Mouse (Mus musculus): ENCODE measurements around the gene Clasp2.
"Not testable (repeated sequence)": the region's sequence is repeated elsewhere in the genome, so short reads cannot be mapped to it uniquely, and the experiment has no call there.

Clasp2 gene

GRCm38 (mm10) chr9:113815836-113816235 lies 74.6 kb downstream of the Clasp2 start:
- DNase-seq (ENCODE audit: low spot score in 2 of 2) = no peak

- no peak for DNase-seq (ENCODE audit: low spot score in 2 of 2)
These were observed 80.9 kb downstream of the Clasp2 start for GRCm38 (mm10) chr9:113822150-113822549.

DNA sequence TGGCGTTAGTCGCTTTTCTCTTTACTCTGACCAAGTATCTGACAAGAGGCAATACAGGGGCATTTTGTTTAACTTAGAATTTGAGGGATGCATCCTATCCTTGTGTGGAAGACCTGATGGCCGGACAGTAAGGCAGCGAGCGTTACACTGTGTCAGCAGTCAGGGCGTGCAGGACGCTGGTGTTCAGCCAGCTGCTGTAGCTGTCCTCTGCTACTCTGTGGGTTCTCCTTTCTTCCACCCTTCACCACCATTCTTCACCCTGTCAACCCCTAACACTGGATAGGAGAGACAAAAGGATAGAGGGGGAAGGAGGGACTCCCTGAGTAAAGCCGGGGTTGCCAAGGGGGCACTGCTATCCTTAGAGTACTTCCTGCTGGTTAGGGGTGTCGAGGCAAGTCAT lies 87.4 kb downstream of the Clasp2 start:
- DNase-seq (ENCODE audit: low spot score in 2 of 2) = no peak

- DNase-seq (ENCODE audit: low spot score in 2 of 2) = no peak
These were observed 88.9 kb downstream of the Clasp2 start for GRCm38 (mm10) chr9:113830219-113830618.

- DNase-seq (ENCODE audit: low spot score in 2 of 2) = no peak
These were observed 92.2 kb downstream of the Clasp2 start for GRCm38 (mm10) chr9:113833481-113833880.

GRCm38 (mm10) chr9:113837001-113837400 lies 95.7 kb downstream of the Clasp2 start:
- DNase-seq (ENCODE audit: low spot score in 2 of 2) = no peak

DNA sequence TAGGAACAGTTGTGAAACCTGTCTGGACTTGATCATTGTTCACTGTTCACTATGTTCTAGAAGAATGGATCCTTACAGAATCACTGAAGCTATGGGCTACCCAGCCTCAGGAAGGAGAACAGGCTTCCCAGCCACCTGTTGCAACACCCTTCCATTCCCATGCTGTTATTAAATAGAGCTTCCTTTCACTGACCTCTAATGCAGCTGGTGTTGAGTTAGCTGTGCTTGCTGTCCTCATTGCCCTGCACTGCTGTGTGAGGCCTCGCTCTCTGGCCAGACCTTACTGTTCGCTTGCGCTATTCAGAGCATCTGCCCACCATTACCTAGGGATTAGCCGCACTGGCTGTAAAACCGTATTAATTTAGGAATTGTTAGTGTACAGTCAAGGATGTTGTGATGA lies 96.2 kb downstream of the Clasp2 start:
- no peak for DNase-seq (ENCODE audit: low spot score in 2 of 2)

GRCm38 (mm10) chr9:113844029-113844428 lies 102.8 kb downstream of the Clasp2 start:
- no peak for DNase-seq (ENCODE audit: low spot score in 2 of 2)

GRCm38 (mm10) chr9:113855441-113855840 lies 114.2 kb downstream of the Clasp2 start:
- no peak for DNase-seq (ENCODE audit: low spot score in 2 of 2)

- no peak for DNase-seq (ENCODE audit: low spot score in 2 of 2)
These were observed 116.1 kb downstream of the Clasp2 start for GRCm38 (mm10) chr9:113857281-113857928.

- no peak for DNase-seq (ENCODE audit: low spot score in 2 of 2)
These were observed 116.7 kb downstream of the Clasp2 start for GRCm38 (mm10) chr9:113857929-113858440.

- no peak for DNase-seq (ENCODE audit: low spot score in 2 of 2)
These were observed 118.1 kb downstream of the Clasp2 start for GRCm38 (mm10) chr9:113859420-113859819.

- no peak for DNase-seq (ENCODE audit: low spot score in 2 of 2)
These were observed 122.2 kb downstream of the Clasp2 start for GRCm38 (mm10) chr9:113863370-113863999.

- no peak for DNase-seq (ENCODE audit: low spot score in 2 of 2)
These were observed 126.7 kb downstream of the Clasp2 start for GRCm38 (mm10) chr9:113867951-113868350.

DNA sequence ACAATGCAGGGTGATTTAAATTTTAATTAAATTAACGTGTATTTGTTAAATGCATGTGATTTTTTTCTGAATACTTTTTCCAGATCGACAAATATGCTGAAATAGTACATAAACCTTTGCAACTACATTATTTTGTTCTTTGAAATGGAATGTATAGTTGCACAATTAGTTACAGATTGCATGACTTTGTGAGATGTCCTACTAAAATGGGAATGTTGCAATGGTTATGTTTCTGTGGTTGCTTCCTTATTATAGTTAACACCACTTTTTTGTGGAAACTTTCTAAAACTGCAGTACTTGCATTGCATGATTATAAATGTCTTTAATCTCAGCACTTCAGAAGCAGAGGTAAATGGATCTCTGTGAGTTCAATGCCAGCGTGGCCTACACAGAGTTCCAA lies 153.6 kb downstream of the Clasp2 start:
- no peak for DNase-seq (ENCODE audit: low spot score in 2 of 2)

DNA sequence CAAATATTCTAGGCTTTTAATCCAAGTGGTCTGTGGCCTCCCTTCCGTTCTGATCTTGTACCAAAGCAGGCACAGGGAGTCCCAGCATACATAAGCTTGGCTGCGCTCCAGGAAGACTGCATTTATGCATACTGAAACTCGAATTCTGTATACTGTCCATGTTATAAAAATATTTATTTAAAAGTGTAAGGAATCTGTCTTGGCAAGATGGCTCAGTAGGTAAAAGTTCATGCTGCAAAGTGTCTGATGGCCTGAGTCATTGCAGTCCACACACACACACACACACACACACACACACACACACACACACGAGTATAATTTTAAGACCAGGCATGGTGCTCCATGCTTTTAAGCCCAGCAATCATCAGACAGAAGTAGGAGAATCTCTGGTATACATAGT lies 161.9 kb downstream of the Clasp2 start:
- DNase-seq (ENCODE audit: low spot score in 2 of 2) = no peak

DNA sequence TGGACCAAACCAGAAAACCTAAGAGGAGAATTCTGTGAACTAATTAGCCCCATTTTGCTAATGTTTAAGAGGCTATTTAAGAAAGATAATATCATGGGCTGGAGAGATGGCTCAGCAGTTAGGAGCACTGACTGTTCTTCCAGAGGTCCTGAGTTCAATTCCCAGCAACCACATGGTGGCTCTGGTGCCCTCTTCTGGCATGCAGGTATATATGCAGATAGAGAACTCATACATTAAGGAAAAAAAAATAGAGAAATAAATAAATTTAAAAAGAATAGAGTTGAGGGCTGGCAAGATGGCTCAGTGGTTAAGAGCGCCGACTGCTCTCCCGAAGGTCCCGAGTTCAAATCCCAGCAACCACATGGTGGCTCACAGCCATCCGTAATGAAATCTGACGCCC lies 163.0 kb downstream of the Clasp2 start:
- not testable (repeated sequence) for DNase-seq (ENCODE audit: low spot score in 2 of 2)

GRCm38 (mm10) chr9:113915789-113916188 lies 174.5 kb downstream of the Clasp2 start:
- DNase-seq (ENCODE audit: low spot score in 2 of 2) = no peak

DNA sequence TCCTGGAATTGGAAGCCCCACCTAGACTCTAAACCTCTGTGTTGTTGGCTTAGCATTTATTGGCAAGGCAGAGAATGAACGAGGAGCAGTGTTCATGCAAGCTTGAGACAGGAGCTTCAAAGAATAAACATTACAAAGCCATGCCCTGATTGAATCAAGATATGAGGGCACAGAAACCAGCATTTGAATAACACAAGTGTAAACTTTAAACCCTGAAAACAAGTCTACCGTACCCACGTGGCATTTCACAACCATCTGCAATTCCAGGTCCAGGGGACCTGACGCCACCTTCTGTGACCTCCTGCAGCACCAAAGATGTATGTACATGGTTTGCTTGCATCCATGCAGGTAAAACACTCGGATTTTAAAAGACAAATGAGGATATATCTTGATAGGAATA lies 181.4 kb downstream of the Clasp2 start:
- DNase-seq (ENCODE audit: low spot score in 2 of 2) = no peak

DNA sequence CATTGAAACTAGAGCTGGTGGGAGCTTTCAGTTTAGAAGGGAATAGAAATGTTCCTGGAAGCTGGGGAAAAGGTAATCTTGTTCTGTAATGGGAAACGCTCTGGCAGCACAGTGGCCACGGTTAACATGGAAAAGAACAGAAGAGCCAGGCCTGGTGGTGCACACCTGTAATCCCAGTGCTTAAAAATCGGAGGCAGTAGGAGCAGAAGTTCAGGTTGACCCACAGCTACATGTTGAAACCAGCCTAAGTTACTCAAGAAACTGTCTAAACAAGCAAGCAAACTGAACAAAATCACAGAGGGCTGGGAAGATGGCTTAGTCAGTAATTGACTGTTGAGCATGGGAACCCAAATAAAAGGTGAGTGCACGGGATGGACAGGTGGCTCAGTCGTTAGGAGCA lies 183.6 kb downstream of the Clasp2 start:
- DNase-seq (ENCODE audit: low spot score in 2 of 2) = no peak

DNA sequence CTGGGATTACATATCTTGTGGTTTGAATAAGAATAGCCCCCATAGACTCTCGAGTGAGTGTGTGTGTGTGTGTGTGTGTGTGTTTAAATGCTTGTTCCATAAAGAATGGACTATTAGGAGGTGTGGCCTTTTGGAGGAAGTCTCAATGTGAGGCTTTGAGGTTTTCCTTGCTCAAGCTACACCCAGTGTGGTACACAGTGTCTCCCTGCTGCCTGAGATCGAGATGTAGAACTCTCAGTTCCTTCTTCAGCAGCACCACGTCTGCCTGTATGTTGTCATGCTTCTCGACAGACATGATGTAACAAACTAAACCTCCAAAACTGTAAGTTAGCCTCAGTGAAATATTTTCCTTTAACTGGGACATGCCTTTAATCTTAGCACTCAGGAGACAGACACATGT lies 187.3 kb downstream of the Clasp2 start:
- DNase-seq (ENCODE audit: low spot score in 2 of 2) = peak; percentile 8 to 24

- DNase-seq (ENCODE audit: low spot score in 2 of 2) = no peak
These were observed 188.4 kb downstream of the Clasp2 start for GRCm38 (mm10) chr9:113929676-113930075.
